Mouse (Mus musculus): ENCODE measurements around the gene Elmod3. TPM values are rescaled to one million over a fixed set of nuclear protein-coding genes. Genes with fewer than 3 reads are reported as not detected.
"Not testable (repeated sequence)": the region's sequence is repeated elsewhere in the genome, so short reads cannot be mapped to it uniquely, and the experiment has no call there.

Elmod3 gene
- total RNA-seq, 2 experiments from 2014 or later: 25.4 to 25.8 TPM

DNA sequence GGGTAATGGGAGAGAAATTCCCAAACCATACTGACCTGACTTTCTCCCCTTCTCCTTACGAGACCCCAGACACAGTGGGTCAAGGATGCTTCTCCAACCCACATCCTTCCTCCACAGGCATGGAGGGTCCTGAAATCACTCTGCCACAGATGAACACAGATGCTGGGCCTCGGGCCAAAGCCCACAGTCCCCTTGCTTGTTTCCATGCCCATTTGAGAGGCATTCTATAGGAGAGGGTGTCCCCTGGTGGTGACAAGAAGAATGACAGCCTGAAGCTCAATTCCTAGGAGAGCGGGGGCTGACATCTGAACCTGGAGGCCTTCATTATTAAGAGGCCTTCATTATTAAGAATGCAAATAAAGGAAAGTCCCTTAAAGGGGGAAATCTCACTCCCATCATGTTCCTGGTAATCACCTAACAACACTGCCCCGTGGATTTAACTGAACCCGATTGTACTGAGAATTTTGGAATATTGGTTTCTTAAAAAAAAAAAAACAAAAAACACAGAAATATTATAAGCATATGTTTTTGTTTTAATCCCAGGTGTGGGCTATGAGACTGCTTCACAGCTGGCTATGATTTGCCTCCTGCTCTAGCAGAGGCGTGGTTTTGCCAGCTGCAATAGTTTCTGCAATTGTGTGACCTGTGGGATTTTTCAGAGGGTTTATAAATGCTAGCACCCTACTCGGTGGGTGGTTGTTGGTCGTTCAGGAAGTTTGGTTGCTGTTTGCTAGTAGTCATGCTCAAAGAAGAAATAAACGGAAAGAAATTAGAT is 64.0 kb downstream of the Elmod3 start:
- Histone ChIP-seq H3K27ac (no peak overlapping the region), H3K4me3 (no peak overlapping the region)
- TF ChIP-seq CTCF (conservative IDR thresholded peaks at IDR 0.05): peak; percentile 99
- DNase-seq (ENCODE audit: low spot score in 2 of 2): peak; percentile 62 to 69

DNA sequence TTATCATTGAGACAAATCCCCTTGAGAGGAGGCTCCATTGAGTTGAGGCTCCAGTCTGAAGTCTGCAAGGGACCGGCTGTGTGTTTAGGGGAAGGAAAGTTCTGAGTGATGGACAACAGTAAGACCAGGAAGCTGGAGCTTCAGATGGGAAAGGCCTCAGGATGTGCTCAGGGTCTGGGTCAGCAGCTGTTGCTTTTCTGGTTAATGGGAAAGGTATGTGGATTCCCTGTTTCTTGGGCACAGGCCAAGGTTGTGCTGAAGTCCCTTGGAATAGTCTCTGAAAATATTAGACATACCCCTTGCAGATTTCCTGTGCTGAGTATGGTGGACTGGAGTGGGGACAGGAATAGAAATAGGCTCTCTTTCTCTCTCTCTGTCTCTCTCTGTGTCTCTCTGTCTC is 64.7 kb downstream of the Elmod3 start:
- DNase-seq (ENCODE audit: low spot score in 2 of 2); H3K27ac ChIP-seq; H3K4me3 ChIP-seq: not testable (repeated sequence)

GRCm38 (mm10) chr6:72532580-72532979 is 65.6 kb downstream of the Elmod3 start:
- no peak overlapping the region for H3K27ac ChIP-seq

DNA sequence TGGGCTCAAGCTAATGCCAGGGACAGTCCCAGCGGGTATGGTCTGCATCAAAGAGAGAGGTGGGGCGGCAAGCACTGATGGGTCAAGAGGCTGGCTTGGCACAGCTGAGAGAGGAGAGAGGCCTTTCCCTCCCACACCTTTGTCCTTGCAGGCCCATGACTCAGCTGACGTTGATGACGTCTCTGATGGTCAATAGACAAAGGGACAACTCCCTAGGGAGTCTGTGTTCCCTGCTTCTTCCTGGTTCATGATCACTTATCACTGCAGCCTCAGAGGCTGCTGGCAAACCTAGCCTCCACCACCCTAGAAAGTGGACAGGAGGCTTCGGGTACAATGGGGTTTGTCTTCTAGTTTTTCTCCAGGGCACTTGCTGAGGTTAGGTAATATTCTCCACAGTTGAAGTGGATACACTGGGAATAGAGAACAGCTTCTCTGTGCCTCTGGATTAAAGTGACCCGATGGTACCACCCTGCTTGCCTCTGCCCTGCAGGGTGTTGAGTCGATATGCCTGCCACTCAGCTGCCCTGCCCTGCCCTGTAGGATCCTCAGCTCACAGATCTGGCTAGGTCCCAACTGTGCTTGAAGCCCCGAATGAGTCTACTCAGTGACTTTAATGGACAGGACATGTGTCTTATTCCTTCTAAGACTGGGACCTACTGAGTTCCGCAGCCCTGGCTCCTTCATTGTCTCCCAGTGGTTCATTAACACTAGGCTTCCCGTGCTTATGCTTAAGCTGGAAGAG is 69.6 kb downstream of the Elmod3 start:
- no peak for DNase-seq (ENCODE audit: low spot score in 2 of 2)
- TF ChIP-seq CTCF (conservative IDR thresholded peaks at IDR 0.05): no peak
- peak overlapping the region; percentile 20; the same call in 1 of the 2 replicates for H3K27ac ChIP-seq
- H3K4me3 ChIP-seq: no peak overlapping the region

More at GRCm38 (mm10) chr6:72532580-72532979, 65.6 kb downstream of the Elmod3 start:
- DNase-seq (ENCODE audit: low spot score in 2 of 2): no peak
- TF ChIP-seq CTCF (conservative IDR thresholded peaks at IDR 0.05): no peak
- H3K4me3 ChIP-seq: no peak overlapping the region

GRCm38 (mm10) chr6:72527070-72527469 is 71.1 kb downstream of the Elmod3 start:
- Histone ChIP-seq H3K4me3 (no peak overlapping the region), H3K27ac (no peak overlapping the region)
- no peak for DNase-seq (ENCODE audit: low spot score in 2 of 2)
- TF ChIP-seq CTCF (conservative IDR thresholded peaks at IDR 0.05): no peak

GRCm38 (mm10) chr6:72524160-72524559 is 74.1 kb downstream of the Elmod3 start:
- Histone ChIP-seq H3K4me3 (no peak overlapping the region), H3K27ac (no peak overlapping the region)
- no peak for DNase-seq (ENCODE audit: low spot score in 2 of 2)
- no peak for TF ChIP-seq CTCF (conservative IDR thresholded peaks at IDR 0.05)

- no peak for TF ChIP-seq CTCF (conservative IDR thresholded peaks at IDR 0.05)
- no peak for DNase-seq (ENCODE audit: low spot score in 2 of 2)
- Histone ChIP-seq H3K27ac (no peak overlapping the region), H3K4me3 (no peak overlapping the region)
Observed at GRCm38 (mm10) chr6:72523222-72523621, 75.0 kb downstream of the Elmod3 start.

- no peak for DNase-seq (ENCODE audit: low spot score in 2 of 2)
- Histone ChIP-seq H3K27ac (no peak overlapping the region), H3K4me3 (no peak overlapping the region)
- TF ChIP-seq CTCF (conservative IDR thresholded peaks at IDR 0.05): no peak
Observed at GRCm38 (mm10) chr6:72522288-72522687, 75.9 kb downstream of the Elmod3 start.

- peak within 1 kb of the TSS; percentile 86; the same call in 1 of the 2 replicates for H3K27ac ChIP-seq
- no peak within 1 kb of the TSS for H3K4me3 ChIP-seq
- no peak for TF ChIP-seq CTCF (conservative IDR thresholded peaks at IDR 0.05)
- no peak for DNase-seq (ENCODE audit: low spot score in 2 of 2)
Observed at GRCm38 (mm10) chr6:72521607-72522006, 76.6 kb downstream of the Elmod3 start, which contains the start of gene Sh2d6. TSS of gene Sh2d6 (minus strand) at chr6:72521707.

GRCm38 (mm10) chr6:72520904-72521303 is 77.3 kb downstream of the Elmod3 start:
- no peak for DNase-seq (ENCODE audit: low spot score in 2 of 2)
- H3K4me3 ChIP-seq: no peak overlapping the region
- TF ChIP-seq CTCF (conservative IDR thresholded peaks at IDR 0.05): no peak
- 0 out of 2 replicates have a peak overlapping the region, but pooled peaks have one; percentile 86 for H3K27ac ChIP-seq

- Histone ChIP-seq H3K27ac (peak overlapping the region; percentile 86), H3K4me3 (no peak overlapping the region)
- TF ChIP-seq CTCF (conservative IDR thresholded peaks at IDR 0.05): no peak
- peak in 1 of 2 experiments; percentile 68 for DNase-seq (ENCODE audit: low spot score in 2 of 2)
Observed at GRCm38 (mm10) chr6:72519892-72520663, 78.1 kb downstream of the Elmod3 start.

GRCm38 (mm10) chr6:72519303-72519702 is 78.9 kb downstream of the Elmod3 start:
- Histone ChIP-seq H3K4me3 (no peak overlapping the region), H3K27ac (peak overlapping the region; percentile 86)
- no peak for TF ChIP-seq CTCF (conservative IDR thresholded peaks at IDR 0.05)
- DNase-seq (ENCODE audit: low spot score in 2 of 2): no peak

DNA sequence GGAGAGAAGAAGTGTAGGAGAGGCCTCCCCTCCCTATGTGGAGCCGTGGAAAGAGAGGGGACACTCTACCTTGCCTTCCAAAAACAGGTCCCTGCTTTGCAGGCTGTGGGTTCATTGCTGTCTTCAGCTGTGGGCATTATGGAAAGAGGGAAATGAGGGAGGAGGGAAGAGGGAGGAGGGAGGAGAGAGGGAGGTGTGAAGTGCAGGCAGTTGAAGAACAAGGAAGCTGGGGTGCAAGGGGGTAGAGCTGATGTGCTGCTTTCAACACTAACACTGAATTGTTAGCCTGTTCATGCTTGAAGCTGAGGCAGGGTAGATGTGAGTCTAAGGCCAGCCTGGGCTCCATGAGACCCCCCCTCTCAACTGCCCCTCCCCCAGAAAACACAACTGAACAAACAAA is 79.4 kb downstream of the Elmod3 start:
- H3K4me3 ChIP-seq: no peak overlapping the region
- peak overlapping the region; percentile 86; the same call in 1 of the 2 replicates for H3K27ac ChIP-seq
- no peak for TF ChIP-seq CTCF (conservative IDR thresholded peaks at IDR 0.05)
- DNase-seq (ENCODE audit: low spot score in 2 of 2): no peak

Other genes with a start within 250 kb of the Elmod3 start
- 10 to 100 TPM in 1 of 2 experiments, 1 to 10 TPM in 1; 9.6 to 11.3 TPM for gene Tmem150a, start 243.0 kb downstream of the Elmod3 start, total RNA-seq (2021)
- 10 to 100 TPM; 74.7 to 86.1 TPM for gene Rnf181, start 231.5 kb downstream of the Elmod3 start, total RNA-seq (2021)
- gene Vamp5, start 217.9 kb downstream of the Elmod3 start, total RNA-seq (2021): 1 to 10 TPM; 3.9 to 4.6 TPM
- gene Vamp8, start 207.7 kb downstream of the Elmod3 start, total RNA-seq (2021): 10 to 100 TPM; 11.5 to 12.5 TPM
- gene Ggcx, start 184.1 kb downstream of the Elmod3 start, total RNA-seq (2021): 10 to 100 TPM; 24.2 to 30.3 TPM
- 100 to 1,000 TPM; 172 to 195 TPM for gene Mat2a, start 158.9 kb downstream of the Elmod3 start, total RNA-seq (2021)
- gene Sh2d6, start 76.7 kb downstream of the Elmod3 start, total RNA-seq (2021): under 1 TPM; 0.49 to 0.56 TPM
- gene Capg, start 54.0 kb downstream of the Elmod3 start, total RNA-seq (2021): 1 to 10 TPM; 2.5 to 2.8 TPM
- gene Retsat, start 62 bp upstream of the Elmod3 start, total RNA-seq (2021): 10 to 100 TPM; 54.3 to 58.3 TPM
- gene Tgoln1, start 18.6 kb upstream of the Elmod3 start, total RNA-seq (2021): 10 to 100 TPM; 87.9 to 88.2 TPM
- 1 to 10 TPM; 3.6 to 3.8 TPM for gene Tcf7l1, start 190.8 kb upstream of the Elmod3 start, total RNA-seq (2021)

Data from layer of hippocampus, adult 2 months (tissue).